Mouse (Mus musculus) urinary bladder, postnatal 4 days (tissue): ENCODE data around the gene Hdac1.

ENCODE experiments used
- DNase-seq, 2 experiments: peaks; one replicate each; pipeline ENCODE4 v3.0.0; 2021 to 2022; ENCODE audit warnings: low spot score in 2 of 2

Gene Hdac1

GRCm38 (mm10) chr4:129542592-129543141 lies at the start of gene Hdac1:
TSS of gene Hdac1 (minus strand) at chr4:129542713.
- peak; percentile 98 for DNase-seq

GRCm38 (mm10) chr4:129588865-129589264 lies 46.4 kb upstream of the Hdac1 start:
- no peak for DNase-seq

GRCm38 (mm10) chr4:129586943-129587342 lies 44.4 kb upstream of the Hdac1 start:
- DNase-seq, result no peak

- DNase-seq, result no peak
These were observed 43.3 kb upstream of the Hdac1 start for GRCm38 (mm10) chr4:129585773-129586172.

- DNase-seq, result peak; percentile 75 to 85
These were observed 42.5 kb upstream of the Hdac1 start for GRCm38 (mm10) chr4:129584884-129585608.

GRCm38 (mm10) chr4:129584370-129584769 lies 41.9 kb upstream of the Hdac1 start:
- DNase-seq, result no peak

GRCm38 (mm10) chr4:129582251-129582650 lies 39.7 kb upstream of the Hdac1 start:
- DNase-seq, result no peak

- no peak for DNase-seq
These were observed 37.8 kb upstream of the Hdac1 start for GRCm38 (mm10) chr4:129580347-129580746.

- no peak for DNase-seq
These were observed 36.0 kb upstream of the Hdac1 start, which contains the start of gene Fam167b for GRCm38 (mm10) chr4:129578466-129578865. TSS of gene Fam167b (minus strand) at chr4:129578549.

GRCm38 (mm10) chr4:129577688-129578087 lies 35.2 kb upstream of the Hdac1 start:
- DNase-seq, result no peak

GRCm38 (mm10) chr4:129576863-129577491 lies 34.5 kb upstream of the Hdac1 start:
- peak in 1 of 2 experiments; percentile 78 for DNase-seq

GRCm38 (mm10) chr4:129575171-129575844 lies 32.8 kb upstream of the Hdac1 start:
- DNase-seq, result no peak

- DNase-seq, result no peak
These were observed 30.9 kb upstream of the Hdac1 start, which contains the start of gene Lck for GRCm38 (mm10) chr4:129573430-129573829. TSS of gene Lck (minus strand) at chr4:129573641.

- DNase-seq, result no peak
These were observed 30.5 kb upstream of the Hdac1 start for GRCm38 (mm10) chr4:129573093-129573370.

- no peak for DNase-seq
These were observed 30.0 kb upstream of the Hdac1 start for GRCm38 (mm10) chr4:129572236-129573092.

GRCm38 (mm10) chr4:129571551-129572084 lies 29.1 kb upstream of the Hdac1 start:
- no peak for DNase-seq

GRCm38 (mm10) chr4:129570028-129570427 lies 27.5 kb upstream of the Hdac1 start:
- no peak for DNase-seq

- DNase-seq, result no peak
These were observed 25.9 kb upstream of the Hdac1 start for GRCm38 (mm10) chr4:129568366-129568765.

- DNase-seq, result no peak
These were observed 22.6 kb upstream of the Hdac1 start for GRCm38 (mm10) chr4:129565139-129565538.

GRCm38 (mm10) chr4:129563718-129564117 lies 21.2 kb upstream of the Hdac1 start:
- no peak for DNase-seq

GRCm38 (mm10) chr4:129561184-129561583 lies 18.7 kb upstream of the Hdac1 start:
- no peak for DNase-seq
